Mouse (Mus musculus): ENCODE measurements around the gene Tmem108.

- TF ChIP-seq CTCF (IDR thresholded peaks at IDR 0.05; ENCODE audit: borderline replicate concordance, control insufficient read depth, extremely low read depth, insufficient read depth, low read length, poor library complexity) (no peak), POLR2A (IDR thresholded peaks at IDR 0.05; ENCODE audit: control insufficient read depth, extremely low read depth, insufficient read depth, low read length, poor library complexity) (no peak)
Observed at GRCm38 (mm10) chr9:103562063-103562462, 199.6 kb downstream of the Tmem108 start.

All from thymus, adult 2 months (tissue).